Mouse (Mus musculus) heart, postnatal 0 days (tissue): ENCODE data around the gene Mroh2a. TPM values are rescaled to one million over a fixed set of nuclear protein-coding genes. Genes with fewer than 3 reads are reported as not detected.
A peak's percentile ranks its signal among the peaks of the same experiment; 100 is the strongest.

Experiments
- ATAC-seq: fragments of 200-750 bp; cut with Nextera tagmentation; 2 replicates; pipeline ENCODE4 v1.8.0; 2017; ENCODE audit warnings: low read depth, moderate number of reproducible peaks, moderate library complexity; ENCODE audit not compliant: insufficient read depth
- DNase-seq: peaks from one replicate; pipeline ENCODE4 v3.0.0-alpha.2; 2016; ENCODE audit warnings: low spot score
- H3K27ac ChIP-seq: fragments of 300-500 bp; sonication (generic); 2 replicates; pipeline ENCODE4 v1.5.1; 2014; ENCODE audit warnings: low read depth, mild to moderate bottlenecking
- H3K27me3 ChIP-seq: fragments of 300-500 bp; sonication (generic); 2 replicates; pipeline ENCODE4 v1.6.1; 2014; ENCODE audit warnings: low read length, mixed read lengths; ENCODE audit not compliant: control insufficient read depth, insufficient read depth
- H3K36me3 ChIP-seq: fragments of 300-500 bp; sonication (generic); replicated peaks from 2 replicates; pipeline ENCODE4 v1.6.1; 2014; ENCODE audit warnings: low read length, mixed read lengths; ENCODE audit not compliant: control insufficient read depth, insufficient read depth
- H3K4me1 ChIP-seq: fragments of 300-500 bp; sonication (generic); 2 replicates; pipeline ENCODE4 v1.6.1; 2014; ENCODE audit warnings: antibody characterized with exemption; ENCODE audit not compliant: control insufficient read depth, insufficient read depth
- H3K4me2 ChIP-seq: fragments of 300-500 bp; sonication (generic); 2 replicates; pipeline ENCODE4 v1.6.1; 2014; ENCODE audit warnings: low read depth, mild to moderate bottlenecking, low read length, moderate library complexity
- H3K4me3 ChIP-seq: fragments of 300-500 bp; sonication (generic); 2 replicates; pipeline ENCODE4 v1.5.1; 2014; ENCODE audit warnings: low read depth, low read length
- H3K9ac ChIP-seq: fragments of 300-500 bp; sonication (generic); replicated peaks from 2 replicates; pipeline ENCODE4 v1.6.1; 2014; ENCODE audit warnings: low read depth, low read length, mixed read lengths
- H3K9me3 ChIP-seq: fragments of 300-500 bp; sonication (generic); replicated peaks from 2 replicates; pipeline ENCODE4 v1.6.1; 2016; ENCODE audit warnings: low read length; ENCODE audit not compliant: control insufficient read depth
- CTCF ChIP-seq: IDR thresholded peaks from 2 replicates; pipeline ENCODE4 v1.5.1; 2016; ENCODE audit warnings: antibody characterized with exemption, control low read depth, low read depth
- EP300 ChIP-seq: IDR thresholded peaks from 2 replicates; pipeline ENCODE4 v1.6.1; 2016; ENCODE audit warnings: antibody characterized with exemption, low read depth
- WGBS: fragments of 180-500 bp; shearing (Covaris S2); extraction: QIAGEN DNeasy Blood & Tissue Kit; methylation state at CpG from one replicate; pipeline ENCODE4 v1.1.7; 2014; 5-methylcytosine and 5-hydroxymethylcytosine counted together
- polyA plus RNA-seq: library from polyadenylated mRNA; unstranded; fragments of >200 nt; fragmentation: Nextera tagmentation; extraction: Ambion mirVana; gene quantifications from 2 replicates; pipeline ENCODE4 v1.2.1, GENCODE M21; 2015
- total RNA-seq: library from RNA; depleted of rRNA; stranded (reverse); fragments of >200 nt; gene quantifications from 2 replicates; pipeline ENCODE4 v1.2.3, GENCODE M21; 2014; ENCODE audit warnings: low replicate concordance

Gene Mroh2a
- total and polyA plus RNA-seq, 2 experiments from 2014 or later, result 0.23 TPM; not detected in 1

GRCm38 (mm10) chr1:88215466-88216380, 11.1 kb upstream of the Mroh2a start:
- WGBS, result 59% methylated on average over 10 of the region's 10 CpGs
- H3K4me2 ChIP-seq, result no peak overlapping the region
- H3K27me3 ChIP-seq, result no peaks in the 10 kb centered on the region
- H3K36me3 ChIP-seq, result no peaks in the 10 kb centered on the region
- H3K9ac ChIP-seq, result no peak overlapping the region
- H3K27ac ChIP-seq, result no peak overlapping the region
- DNase-seq (peak; percentile 5), ATAC-seq (no peak)
- H3K4me3 ChIP-seq, result no peak overlapping the region
- no peak for TF ChIP-seq CTCF
- H3K4me1 ChIP-seq, result no peaks in the 10 kb centered on the region
- H3K9me3 ChIP-seq, result peaks cover 61% of the 10 kb centered on the region

DNA sequence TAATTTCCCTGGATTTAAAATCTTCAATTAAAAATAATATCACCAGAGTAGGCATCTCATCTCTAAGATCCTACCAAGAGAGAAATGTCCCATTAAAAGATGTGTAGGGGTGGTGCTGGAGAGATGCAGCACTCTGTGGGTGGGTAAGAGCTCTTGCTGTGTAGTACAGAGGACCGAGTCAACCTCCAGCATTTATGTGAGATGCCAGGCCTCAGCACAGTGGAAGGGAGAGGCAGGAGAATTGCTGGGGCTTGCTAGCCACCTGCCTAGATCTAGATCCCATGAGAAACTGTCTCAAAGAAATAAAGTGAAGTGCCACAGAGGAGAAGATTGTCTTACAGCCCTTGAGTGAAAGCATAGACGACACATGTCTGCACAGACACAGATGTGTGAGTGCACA, 10.2 kb upstream of the Mroh2a start:
- Histone ChIP-seq H3K27me3 (no peaks in the 10 kb centered on the region), H3K9me3 (peaks cover 57% of the 10 kb centered on the region), H3K27ac (no peak overlapping the region), H3K36me3 (no peaks in the 10 kb centered on the region), H3K9ac (no peak overlapping the region), H3K4me1 (no peaks in the 10 kb centered on the region), H3K4me3 (no peak overlapping the region), H3K4me2 (no peak overlapping the region)
- no peak for TF ChIP-seq CTCF
- no peak for TF ChIP-seq EP300
- WGBS, result 42% methylated on average over 2 of the region's 2 CpGs
- DNase-seq (peak; percentile 4), ATAC-seq (no peak)

DNA sequence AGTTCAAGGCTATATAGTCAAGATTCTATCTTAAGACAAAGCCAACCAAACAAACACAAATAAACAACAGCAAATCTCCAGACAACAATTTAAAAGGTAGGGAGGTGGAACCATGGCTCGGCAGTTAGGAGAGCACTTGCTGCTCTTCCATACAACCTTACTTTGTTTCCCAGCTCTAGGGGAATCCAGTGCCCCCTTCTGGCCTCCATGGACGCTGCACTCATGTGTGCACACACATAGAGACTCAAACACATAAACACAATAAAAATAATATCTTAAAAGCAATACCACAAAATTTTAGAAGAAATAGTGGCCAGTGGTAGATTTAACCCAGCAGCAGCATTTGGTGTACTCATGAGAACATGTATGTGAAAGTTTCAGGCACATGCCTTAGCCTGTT, 9.6 kb upstream of the Mroh2a start:
- Histone ChIP-seq H3K9me3 (peaks cover 51% of the 10 kb centered on the region), H3K27ac (no peak overlapping the region), H3K4me1 (no peaks in the 10 kb centered on the region), H3K36me3 (no peaks in the 10 kb centered on the region), H3K4me3 (no peak overlapping the region), H3K9ac (no peak overlapping the region), H3K27me3 (no peaks in the 10 kb centered on the region), H3K4me2 (no peak overlapping the region)
- no peak for TF ChIP-seq EP300
- no peak for TF ChIP-seq CTCF
- 48% methylated on average over 2 of the region's 2 CpGs for WGBS
- no peak for ATAC-seq
- DNase-seq, result peak; percentile 6

DNA sequence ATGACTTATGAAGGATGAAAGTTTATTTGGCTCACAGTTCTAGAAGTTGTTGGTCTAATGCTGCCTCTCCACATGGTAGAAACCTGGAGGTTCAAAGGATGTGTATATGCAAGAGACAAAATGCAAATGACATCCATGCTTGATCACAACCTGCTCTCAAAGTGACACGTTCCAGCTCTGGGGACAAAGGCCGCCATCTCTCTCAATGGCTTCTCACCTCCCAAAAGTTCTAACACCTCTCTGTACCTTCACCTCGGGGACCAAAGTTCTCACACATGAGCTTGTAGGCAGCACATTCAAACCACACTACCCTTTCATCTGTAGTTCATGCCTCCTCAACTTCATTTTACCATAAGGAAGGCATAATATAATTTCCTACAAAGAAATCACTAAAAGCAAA, 9.2 kb upstream of the Mroh2a start:
- Histone ChIP-seq H3K4me3 (no peak overlapping the region), H3K4me1 (no peaks in the 10 kb centered on the region), H3K27ac (no peak overlapping the region), H3K27me3 (no peaks in the 10 kb centered on the region), H3K9me3 (peaks cover 47% of the 10 kb centered on the region), H3K9ac (no peak overlapping the region), H3K4me2 (no peak overlapping the region), H3K36me3 (no peaks in the 10 kb centered on the region)
- DNase-seq (peak; percentile 8), ATAC-seq (no peak)
- TF ChIP-seq CTCF, result no peak
- TF ChIP-seq EP300, result no peak
- WGBS, result 31% methylated on average over 3 of the region's 3 CpGs

DNA sequence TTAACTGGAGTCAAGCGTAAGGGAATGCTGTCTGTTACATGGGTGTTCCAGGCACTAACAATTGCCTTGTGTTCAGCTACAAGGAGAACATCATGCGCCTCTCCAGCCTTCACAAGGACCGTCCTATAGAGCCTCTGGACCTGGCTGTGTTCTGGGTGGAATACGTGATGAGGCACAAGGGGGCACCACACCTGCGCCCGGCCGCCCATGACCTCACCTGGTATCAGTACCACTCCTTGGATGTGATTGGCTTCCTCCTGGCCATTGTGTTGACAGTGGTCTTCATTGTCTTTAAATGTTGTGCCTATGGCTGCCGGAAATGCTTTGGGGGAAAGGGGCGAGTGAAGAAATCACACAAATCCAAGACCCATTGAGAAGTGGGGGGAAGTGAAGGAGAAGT, 8.7 kb upstream of the Mroh2a start:
- Histone ChIP-seq H3K4me2 (no peak overlapping the region), H3K4me1 (no peaks in the 10 kb centered on the region), H3K36me3 (no peaks in the 10 kb centered on the region), H3K4me3 (no peak overlapping the region), H3K9me3 (peaks cover 42% of the 10 kb centered on the region), H3K27me3 (no peaks in the 10 kb centered on the region), H3K9ac (no peak overlapping the region), H3K27ac (no peak overlapping the region)
- 64% methylated on average over 9 of the region's 9 CpGs for WGBS
- ATAC-seq, result no peak
- no peak for DNase-seq
- TF ChIP-seq CTCF, result no peak

DNA sequence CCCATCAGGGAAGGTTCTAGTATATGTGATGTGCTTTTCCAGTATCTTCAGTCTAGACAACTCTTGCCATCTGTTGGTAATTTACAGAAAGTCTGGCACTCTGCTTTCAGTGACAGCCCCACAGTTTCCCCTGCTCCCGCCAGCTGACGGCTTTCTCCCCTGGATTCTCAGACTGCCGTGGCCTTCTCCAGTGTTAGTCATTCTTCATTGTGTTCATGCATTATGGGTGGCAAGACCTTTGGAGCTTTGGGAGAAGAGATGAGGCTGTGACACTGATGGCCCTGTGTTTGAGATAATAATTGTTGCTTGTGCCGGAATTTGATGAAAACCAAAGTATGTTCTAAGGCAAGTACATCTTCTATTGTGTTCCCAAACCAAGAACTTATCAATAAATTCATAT, 8.2 kb upstream of the Mroh2a start:
- no peak overlapping the region for H3K4me2 ChIP-seq
- peak; percentile 8 for DNase-seq
- WGBS, result 40% methylated on average over 4 of the region's 4 CpGs

More for the DNA sequence above, 8.2 kb upstream of the Mroh2a start:
- H3K27me3 ChIP-seq, result no peaks in the 10 kb centered on the region
- no peak overlapping the region for H3K27ac ChIP-seq
- no peaks in the 10 kb centered on the region for H3K36me3 ChIP-seq
- H3K9me3 ChIP-seq, result peaks cover 37% of the 10 kb centered on the region
- TF ChIP-seq EP300 (no peak), CTCF (no peak)
- no peak overlapping the region for H3K4me3 ChIP-seq
- no peak overlapping the region for H3K9ac ChIP-seq
- no peaks in the 10 kb centered on the region for H3K4me1 ChIP-seq
- ATAC-seq, result no peak
